Mouse (Mus musculus): ENCODE results near the gene C1qtnf9. TPM values are rescaled to one million over a fixed set of nuclear protein-coding genes. Genes with fewer than 3 reads are reported as not detected.
A peak's percentile ranks its signal among the peaks of the same experiment; 100 is the strongest.

C1qtnf9 gene
- polyA plus RNA-seq, 1 experiment from 2014 or later, result 0.15 TPM

DNA sequence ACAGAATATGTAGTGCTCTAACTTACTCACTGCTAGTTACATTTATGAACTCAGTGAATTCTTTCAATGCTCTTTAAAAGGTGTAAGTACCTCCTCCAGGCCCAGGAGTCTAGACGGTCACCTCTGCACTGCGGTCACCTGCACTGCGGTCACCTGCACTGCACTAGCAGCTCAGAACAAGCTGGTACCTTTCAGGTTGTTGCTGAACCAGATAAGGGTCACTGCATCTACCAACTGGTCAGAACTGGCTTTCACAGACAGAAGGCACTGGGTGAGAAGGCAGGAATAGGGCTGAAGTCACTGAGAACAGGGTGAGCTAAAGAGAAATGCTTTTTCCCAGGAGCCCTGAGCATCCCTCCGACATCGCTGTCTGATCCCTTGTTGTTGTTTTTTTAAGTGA lies 13.3 kb upstream of the C1qtnf9 start:
- DNase-seq (ENCODE audit: low spot score), result no peak
- no peak overlapping the region for H3K4me3 ChIP-seq
- no peaks in the 10 kb centered on the region for H3K9me3 ChIP-seq
- H3K4me1 ChIP-seq, result 0 out of 2 replicates have a peak, but pooled peaks cover 3% of the 10 kb centered on the region
- WGBS, result 94% methylated on average over 5 of the region's 5 CpGs
- H3K27ac ChIP-seq (replicated peaks), result no peak overlapping the region
- H3K36me3 ChIP-seq (replicated peaks), result peaks cover 89% of the 10 kb centered on the region
- no peaks in the 10 kb centered on the region for H3K27me3 ChIP-seq (replicated peaks; ENCODE audit: low read depth, poor library complexity, severe bottlenecking)

- Histone ChIP-seq H3K36me3 (replicated peaks) (peaks cover 89% of the 10 kb centered on the region), H3K9me3 (no peaks in the 10 kb centered on the region), H3K4me1 (0 out of 2 replicates have a peak, but pooled peaks cover 3% of the 10 kb centered on the region), H3K27me3 (replicated peaks; ENCODE audit: low read depth, poor library complexity, severe bottlenecking) (no peaks in the 10 kb centered on the region), H3K4me3 (no peak overlapping the region), H3K27ac (replicated peaks) (no peak overlapping the region)
- DNase-seq (ENCODE audit: low spot score), result no peak
- WGBS, result 95% methylated on average over 15 of the region's 15 CpGs
Measured at GRCm38 (mm10) chr14:60756271-60756670, 11.7 kb upstream of the C1qtnf9 start.

DNA sequence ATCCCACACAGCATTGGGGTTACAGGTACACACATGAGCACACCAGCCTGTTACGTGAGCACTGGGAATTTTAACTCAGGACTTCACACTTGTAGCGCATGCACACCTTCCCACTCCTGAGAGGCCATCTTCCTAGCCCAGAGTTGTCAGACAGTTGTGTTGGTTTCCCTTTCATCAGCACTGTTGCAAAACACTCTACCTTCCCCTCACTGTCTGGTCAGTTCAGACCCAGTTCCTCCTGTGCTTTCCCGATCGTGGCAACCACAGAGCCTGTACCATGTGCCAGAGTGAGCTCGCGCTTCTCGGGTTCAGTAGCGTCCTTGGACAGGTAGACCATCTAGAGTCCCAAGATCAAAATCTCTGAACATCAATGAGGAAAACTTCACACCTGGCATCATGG lies 10.7 kb upstream of the C1qtnf9 start:
- H3K9me3 ChIP-seq, result no peaks in the 10 kb centered on the region
- no peak overlapping the region for H3K4me3 ChIP-seq
- 97% methylated on average over 8 of the region's 8 CpGs for WGBS
- no peak overlapping the region for H3K27ac ChIP-seq (replicated peaks)
- H3K36me3 ChIP-seq (replicated peaks), result peaks cover 91% of the 10 kb centered on the region
- no peaks in the 10 kb centered on the region for H3K4me1 ChIP-seq
- no peak for DNase-seq (ENCODE audit: low spot score)
- H3K27me3 ChIP-seq (replicated peaks; ENCODE audit: low read depth, poor library complexity, severe bottlenecking), result no peaks in the 10 kb centered on the region

DNA sequence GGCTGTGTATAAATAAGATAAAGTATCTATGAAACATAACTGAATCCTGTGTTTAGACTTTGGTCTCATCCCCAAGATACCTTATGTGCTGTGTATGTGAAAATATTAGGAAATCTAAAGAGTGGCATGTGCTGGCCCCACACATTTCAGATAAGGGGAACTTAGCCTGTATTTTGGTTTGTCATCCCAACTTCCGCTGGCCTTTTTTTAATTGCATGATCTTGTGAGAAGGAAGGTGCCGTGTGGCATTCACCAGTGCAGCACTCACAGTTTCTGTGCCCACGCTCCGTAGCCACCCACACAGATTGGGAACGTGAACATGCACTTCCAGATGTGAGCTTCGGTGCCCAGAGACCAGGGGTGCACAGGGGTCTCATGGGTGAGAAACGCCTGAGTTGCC lies 10.2 kb upstream of the C1qtnf9 start:
- no peak for DNase-seq (ENCODE audit: low spot score)
- peaks cover 96% of the 10 kb centered on the region for H3K36me3 ChIP-seq (replicated peaks)

DNA sequence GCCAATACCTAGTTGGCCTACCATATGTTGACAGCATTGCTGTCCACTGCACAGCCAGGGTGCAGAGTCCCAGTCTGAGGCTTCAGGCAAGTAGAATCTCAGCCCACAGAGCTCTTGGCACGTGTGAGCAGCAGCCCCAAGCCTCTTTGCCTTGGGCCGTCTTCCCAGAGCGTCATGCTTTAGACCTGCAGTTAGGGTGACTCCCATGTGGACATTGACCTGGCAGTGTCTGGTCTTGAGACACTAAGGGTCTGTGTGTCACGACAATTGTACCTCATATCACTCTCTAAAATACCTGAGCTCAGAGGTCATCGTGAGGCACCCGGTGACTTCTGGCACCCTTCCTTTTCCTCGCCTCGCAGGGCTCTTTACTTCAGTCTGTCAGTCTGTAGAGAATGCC lies 8.8 kb upstream of the C1qtnf9 start:
- H3K27ac ChIP-seq (replicated peaks), result no peak overlapping the region

More for the DNA sequence above, 10.2 kb upstream of the C1qtnf9 start:
- Histone ChIP-seq H3K4me1 (no peaks in the 10 kb centered on the region), H3K27me3 (replicated peaks; ENCODE audit: low read depth, poor library complexity, severe bottlenecking) (no peaks in the 10 kb centered on the region), H3K4me3 (no peak overlapping the region), H3K27ac (replicated peaks) (no peak overlapping the region), H3K9me3 (no peaks in the 10 kb centered on the region)
- 95% methylated on average over 7 of the region's 7 CpGs for WGBS

GRCm38 (mm10) chr14:60761801-60762200 lies 6.1 kb upstream of the C1qtnf9 start:
- Histone ChIP-seq H3K9me3 (no peaks in the 10 kb centered on the region), H3K36me3 (replicated peaks) (peaks cover 60% of the 10 kb centered on the region), H3K4me1 (peaks cover 9% of the 10 kb centered on the region), H3K4me3 (no peak overlapping the region), H3K27ac (replicated peaks) (no peak overlapping the region), H3K27me3 (replicated peaks; ENCODE audit: low read depth, poor library complexity, severe bottlenecking) (no peaks in the 10 kb centered on the region)
- DNase-seq (ENCODE audit: low spot score), result no peak
- 81% methylated on average over 10 of the region's 10 CpGs for WGBS

More for the DNA sequence above, 8.8 kb upstream of the C1qtnf9 start:
- DNase-seq (ENCODE audit: low spot score), result no peak
- H3K4me3 ChIP-seq, result no peak overlapping the region
- no peaks in the 10 kb centered on the region for H3K27me3 ChIP-seq (replicated peaks; ENCODE audit: low read depth, poor library complexity, severe bottlenecking)
- H3K36me3 ChIP-seq (replicated peaks), result peaks cover 87% of the 10 kb centered on the region
- no peaks in the 10 kb centered on the region for H3K4me1 ChIP-seq
- WGBS, result 92% methylated on average over 8 of the region's 8 CpGs
- H3K9me3 ChIP-seq, result no peaks in the 10 kb centered on the region

DNA sequence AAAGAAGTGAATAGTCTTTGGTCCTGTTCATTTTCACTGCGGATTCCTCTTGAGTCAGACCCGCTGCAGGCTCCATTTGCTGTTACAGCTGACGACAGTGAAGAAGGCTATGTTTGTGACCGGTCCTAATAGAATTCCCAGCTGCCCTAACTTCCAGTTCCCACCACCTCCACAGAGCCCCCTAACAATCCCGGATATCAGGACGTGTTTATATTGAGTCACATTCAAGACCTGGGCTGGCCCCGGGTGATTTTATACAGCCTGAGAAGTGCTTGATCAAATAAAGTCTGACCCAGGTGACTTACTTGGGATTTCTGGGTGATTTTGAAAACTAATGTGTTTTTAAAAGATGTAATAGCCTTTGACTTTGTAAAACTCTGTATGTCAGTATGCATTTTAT lies 5.2 kb upstream of the C1qtnf9 start:
- no peak overlapping the region for H3K4me3 ChIP-seq
- no peaks in the 10 kb centered on the region for H3K27me3 ChIP-seq (replicated peaks; ENCODE audit: low read depth, poor library complexity, severe bottlenecking)
- no peaks in the 10 kb centered on the region for H3K9me3 ChIP-seq
- no peak for DNase-seq (ENCODE audit: low spot score)
- peaks cover 10% of the 10 kb centered on the region for H3K4me1 ChIP-seq
- H3K36me3 ChIP-seq (replicated peaks), result peaks cover 50% of the 10 kb centered on the region
- WGBS, result 79% methylated on average over 7 of the region's 7 CpGs
- no peak overlapping the region for H3K27ac ChIP-seq (replicated peaks)

- no peaks in the 10 kb centered on the region for H3K9me3 ChIP-seq
- WGBS, result 91% methylated on average over 5 of the region's 5 CpGs
- no peak overlapping the region for H3K4me3 ChIP-seq
- no peak for DNase-seq (ENCODE audit: low spot score)
- peaks cover 14% of the 10 kb centered on the region for H3K4me1 ChIP-seq
- no peak overlapping the region for H3K27ac ChIP-seq (replicated peaks)
- H3K36me3 ChIP-seq (replicated peaks), result peaks cover 41% of the 10 kb centered on the region
- H3K27me3 ChIP-seq (replicated peaks; ENCODE audit: low read depth, poor library complexity, severe bottlenecking), result no peaks in the 10 kb centered on the region
Measured at GRCm38 (mm10) chr14:60763746-60764145, 4.2 kb upstream of the C1qtnf9 start.

DNA sequence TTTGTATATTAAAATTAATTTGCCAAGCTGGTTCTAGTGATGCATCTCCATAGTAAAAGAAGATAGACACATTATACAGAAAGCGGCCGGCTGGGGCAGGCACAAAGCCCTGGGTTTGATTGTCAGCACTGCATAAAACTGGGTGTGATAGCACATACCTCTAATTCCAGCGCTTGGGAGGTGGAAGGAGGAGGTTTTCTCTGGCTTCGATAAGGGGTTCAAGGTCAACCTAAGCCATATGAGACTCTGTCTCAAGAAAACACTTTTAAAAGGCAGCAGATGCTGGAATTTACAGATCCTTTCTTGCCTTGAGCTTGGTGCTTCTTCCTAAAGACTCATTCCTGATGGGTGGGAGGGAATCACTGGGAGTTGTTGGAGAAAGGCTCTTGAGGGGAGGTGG lies 3.4 kb upstream of the C1qtnf9 start:
- Histone ChIP-seq H3K4me1 (peaks cover 14% of the 10 kb centered on the region), H3K4me3 (no peak overlapping the region), H3K27me3 (replicated peaks; ENCODE audit: low read depth, poor library complexity, severe bottlenecking) (no peaks in the 10 kb centered on the region), H3K27ac (replicated peaks) (0 out of 2 replicates have a peak overlapping the region, but pooled peaks have one; percentile 44), H3K9me3 (no peaks in the 10 kb centered on the region), H3K36me3 (replicated peaks) (peaks cover 33% of the 10 kb centered on the region)
- WGBS, result 77% methylated on average over 4 of the region's 4 CpGs
- no peak for DNase-seq (ENCODE audit: low spot score)

- WGBS, result 50% methylated on average over 2 of the region's 2 CpGs
- Histone ChIP-seq H3K27ac (replicated peaks) (peak overlapping the region; percentile 44; the same call in 1 of the 2 replicates), H3K4me1 (peaks cover 14% of the 10 kb centered on the region), H3K27me3 (replicated peaks; ENCODE audit: low read depth, poor library complexity, severe bottlenecking) (no peaks in the 10 kb centered on the region), H3K36me3 (replicated peaks) (peaks cover 28% of the 10 kb centered on the region), H3K9me3 (no peaks in the 10 kb centered on the region), H3K4me3 (no peak overlapping the region)
- no peak for DNase-seq (ENCODE audit: low spot score)
Measured at GRCm38 (mm10) chr14:60765025-60765424, 2.9 kb upstream of the C1qtnf9 start.

DNA sequence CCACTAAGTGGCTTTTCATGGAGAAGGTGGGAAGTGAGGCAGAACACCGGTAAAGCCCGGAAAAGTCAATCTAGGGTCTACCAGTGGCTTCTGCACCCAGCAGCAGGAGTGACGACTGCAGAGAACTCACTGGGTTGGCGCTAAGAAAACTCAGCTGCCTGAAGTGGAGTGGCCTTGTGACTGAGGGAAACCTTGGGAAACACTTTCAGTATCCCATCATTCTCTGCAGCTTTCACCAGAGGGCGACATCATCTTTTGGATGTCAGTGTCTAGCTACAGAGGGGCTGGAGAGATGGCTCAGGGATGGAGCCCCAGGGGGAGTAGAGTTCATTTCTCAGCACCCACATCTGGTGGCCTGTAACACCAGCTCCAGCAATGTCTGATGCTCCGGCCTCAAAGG lies 1.4 kb downstream of the C1qtnf9 start:
- no peak overlapping the region for H3K4me3 ChIP-seq
- H3K4me1 ChIP-seq, result peaks cover 14% of the 10 kb centered on the region
- DNase-seq (ENCODE audit: low spot score), result no peak
- H3K36me3 ChIP-seq (replicated peaks), result no peaks in the 10 kb centered on the region
- WGBS, result 48% methylated on average over 6 of the region's 6 CpGs
- H3K27ac ChIP-seq (replicated peaks), result no peak overlapping the region
- no peaks in the 10 kb centered on the region for H3K9me3 ChIP-seq
- H3K27me3 ChIP-seq (replicated peaks; ENCODE audit: low read depth, poor library complexity, severe bottlenecking), result no peaks in the 10 kb centered on the region

DNA sequence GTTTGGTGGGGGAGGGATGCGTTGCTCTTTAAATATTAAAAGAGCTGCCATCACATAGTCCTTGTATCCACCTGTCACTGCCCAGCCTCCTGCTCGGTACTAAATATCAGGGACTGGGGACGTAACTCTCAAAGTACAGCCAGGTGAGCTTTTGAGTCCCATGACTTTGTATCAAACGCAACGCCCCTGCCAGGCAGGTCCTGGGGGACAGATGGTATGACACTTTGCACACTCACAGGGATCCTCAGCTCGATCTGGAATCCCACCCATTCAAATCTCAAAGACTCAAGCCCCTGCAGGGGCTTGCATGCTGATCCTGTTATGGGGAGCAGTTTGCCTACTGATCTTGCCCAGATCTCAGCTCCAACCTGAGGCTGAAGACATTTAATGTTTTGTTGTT lies 2.7 kb downstream of the C1qtnf9 start:
- no peak for DNase-seq (ENCODE audit: low spot score)
- no peak overlapping the region for H3K27ac ChIP-seq (replicated peaks)
- 76% methylated on average over 6 of the region's 6 CpGs for WGBS
- H3K4me1 ChIP-seq, result 0 out of 2 replicates have a peak, but pooled peaks cover 5% of the 10 kb centered on the region
- H3K4me3 ChIP-seq, result no peak overlapping the region
- no peaks in the 10 kb centered on the region for H3K9me3 ChIP-seq
- no peaks in the 10 kb centered on the region for H3K36me3 ChIP-seq (replicated peaks)
- H3K27me3 ChIP-seq (replicated peaks; ENCODE audit: low read depth, poor library complexity, severe bottlenecking), result no peaks in the 10 kb centered on the region

- Histone ChIP-seq H3K27ac (replicated peaks) (no peak overlapping the region), H3K4me3 (peak overlapping the region; percentile 45), H3K36me3 (replicated peaks) (no peaks in the 10 kb centered on the region), H3K9me3 (no peaks in the 10 kb centered on the region), H3K27me3 (replicated peaks; ENCODE audit: low read depth, poor library complexity, severe bottlenecking) (no peaks in the 10 kb centered on the region), H3K4me1 (0 out of 2 replicates have a peak, but pooled peaks cover 5% of the 10 kb centered on the region)
- WGBS, result 7% methylated on average over 8 of the region's 8 CpGs
- DNase-seq (ENCODE audit: low spot score), result peak; percentile 71
Measured at GRCm38 (mm10) chr14:60771057-60771456, 3.1 kb downstream of the C1qtnf9 start.

- DNase-seq (ENCODE audit: low spot score), result no peak
- 77% methylated on average over 2 of the region's 2 CpGs for WGBS
- Histone ChIP-seq H3K4me1 (no peaks in the 10 kb centered on the region), H3K27me3 (replicated peaks; ENCODE audit: low read depth, poor library complexity, severe bottlenecking) (no peaks in the 10 kb centered on the region), H3K9me3 (no peaks in the 10 kb centered on the region), H3K4me3 (no peak overlapping the region), H3K36me3 (replicated peaks) (no peaks in the 10 kb centered on the region), H3K27ac (replicated peaks) (no peak overlapping the region)
Measured at GRCm38 (mm10) chr14:60773476-60773875, 5.5 kb downstream of the C1qtnf9 start.
